Mouse (Mus musculus): ENCODE measurements around the gene Troap.

GRCm38 (mm10) chr15:99033498-99034270, 40.7 kb upstream of the Troap start:
- no peak for TF ChIP-seq POLR2A (IDR thresholded peaks at IDR 0.05; ENCODE audit: low read depth, low read length)
- TF ChIP-seq CTCF (IDR thresholded peaks at IDR 0.05; ENCODE audit: extremely low read depth, insufficient read depth, insufficient read length, insufficient replicate concordance) = no peak

All from spleen, adult 2 months (tissue).